Mouse (Mus musculus) bone marrow macrophage, adult 2 months (primary cell): Measurements from ENCODE around the gene Fastkd5. TPM values are rescaled to one million over a fixed set of nuclear protein-coding genes. Genes with fewer than 3 reads are reported as not detected.
A peak's percentile ranks its signal among the peaks of the same experiment; 100 is the strongest.
"Not testable (repeated sequence)": the region's sequence is repeated elsewhere in the genome, so short reads cannot be mapped to it uniquely, and the experiment has no call there.

Experiments
- H3K27ac ChIP-seq: 2 replicates; pipeline ENCODE4 v1.5.1; 2012; ENCODE audit warnings: low read depth, low read length; ENCODE audit not compliant: insufficient read depth
- H3K4me1 ChIP-seq: 2 replicates; pipeline ENCODE4 v1.6.1; 2012; ENCODE audit warnings: low read length; ENCODE audit not compliant: control insufficient read depth, insufficient read depth
- H3K4me3 ChIP-seq: 2 replicates; pipeline ENCODE4 v1.5.1; 2012; ENCODE audit warnings: mild to moderate bottlenecking, low read length, moderate library complexity; ENCODE audit not compliant: insufficient read depth
- CTCF ChIP-seq: IDR thresholded peaks from 2 replicates; pipeline ENCODE4 v1.5.1; 2012; ENCODE audit warnings: low read depth, mild to moderate bottlenecking, low read length, moderate library complexity
- POLR2A ChIP-seq: IDR thresholded peaks from 2 replicates; pipeline ENCODE4 v1.6.1; 2012; ENCODE audit warnings: mild to moderate bottlenecking, low read depth, low read length, borderline replicate concordance
- polyA plus RNA-seq: library from polyadenylated mRNA; stranded (reverse); fragments of >200 nt; gene quantifications from 2 replicates; pipeline ENCODE4 v1.2.4, GENCODE M21; 2012; ENCODE audit not compliant: missing spikeins, insufficient read depth, insufficient read length

Fastkd5 gene
- polyA plus RNA-seq, 1 experiment, result 6.1 TPM

- TF ChIP-seq POLR2A (no peak), CTCF (no peak)
- Histone ChIP-seq H3K27ac (no peak overlapping the region), H3K4me3 (no peak overlapping the region), H3K4me1 (no peaks in the 10 kb centered on the region)
These were observed 23.9 kb upstream of the Fastkd5 start for GRCm38 (mm10) chr2:130653760-130654159.

GRCm38 (mm10) chr2:130653303-130653702, 23.5 kb upstream of the Fastkd5 start:
- TF ChIP-seq POLR2A (no peak), CTCF (no peak)
- Histone ChIP-seq H3K4me1 (no peaks in the 10 kb centered on the region), H3K4me3 (no peak overlapping the region), H3K27ac (no peak overlapping the region)

DNA sequence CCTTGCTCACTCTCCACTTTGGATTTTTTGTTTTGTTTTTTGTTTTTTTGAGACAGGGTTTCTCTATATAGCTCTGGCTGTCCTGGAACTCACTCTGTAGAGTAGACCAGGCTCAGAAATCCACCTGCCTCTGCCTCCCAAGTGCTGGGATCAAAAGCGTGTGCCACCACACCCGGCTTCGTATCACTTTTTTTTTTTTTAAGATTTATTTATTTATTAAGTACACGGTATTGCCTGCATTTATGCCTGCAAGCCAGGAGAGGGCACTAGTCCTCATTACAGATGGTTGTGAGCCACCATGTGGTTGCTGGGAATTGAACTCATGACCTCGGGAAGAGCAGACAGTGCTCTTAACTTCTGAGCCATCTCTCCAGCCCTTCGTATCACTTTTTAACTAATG, 19.2 kb upstream of the Fastkd5 start:
- H3K4me3 ChIP-seq, H3K4me1 ChIP-seq, H3K27ac ChIP-seq: not testable (repeated sequence)

GRCm38 (mm10) chr2:130645198-130645597, 15.4 kb upstream of the Fastkd5 start:
- peaks cover 6% of the 10 kb centered on the region for H3K4me1 ChIP-seq
- H3K27ac ChIP-seq, result no peak overlapping the region
- TF ChIP-seq CTCF, result no peak
- no peak overlapping the region for H3K4me3 ChIP-seq

DNA sequence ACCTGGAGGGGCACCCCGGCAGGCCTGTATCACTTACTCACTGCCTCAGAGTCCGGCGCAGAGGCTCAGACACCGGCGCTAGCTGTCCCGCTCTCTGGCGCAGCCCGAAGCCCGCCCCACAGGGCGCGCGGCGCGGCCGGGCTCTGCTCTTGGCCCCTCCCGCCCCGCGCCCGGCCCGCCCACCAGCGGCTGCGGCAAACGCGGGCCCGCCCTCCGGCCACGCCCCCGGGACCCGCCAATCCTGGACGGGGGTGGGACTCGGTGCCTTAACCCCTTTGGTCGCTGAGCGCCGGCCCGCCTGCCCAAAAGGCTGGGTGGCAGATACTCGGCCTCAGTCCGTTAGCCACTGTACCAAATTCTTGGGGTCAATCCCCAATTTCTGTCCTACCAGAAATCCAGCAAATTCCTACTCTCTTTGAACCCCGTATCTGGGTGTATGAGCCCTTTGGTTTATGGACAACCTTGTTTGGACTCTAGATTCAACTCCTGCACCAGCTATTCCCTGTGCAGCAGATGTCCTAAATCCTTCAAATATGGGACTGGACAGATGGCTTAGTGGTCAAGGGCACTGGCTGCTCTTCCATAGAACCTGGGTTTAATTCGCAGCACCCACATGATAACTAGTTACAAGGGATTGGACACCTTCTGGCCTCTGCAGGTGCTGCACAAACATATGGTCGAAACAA, 13.0 kb upstream of the Fastkd5 start, which contains the start of gene Lzts3:
Lzts3 (minus strand) TSS at position 120 of the 686 bp plus-strand sequence.
- TF ChIP-seq CTCF (no peak), POLR2A (no peak)
- Histone ChIP-seq H3K4me1 (peaks cover 6% of the 10 kb centered on the region), H3K27ac (no peak within 1 kb of the TSS), H3K4me3 (peak within 1 kb of the TSS; percentile 78)

DNA sequence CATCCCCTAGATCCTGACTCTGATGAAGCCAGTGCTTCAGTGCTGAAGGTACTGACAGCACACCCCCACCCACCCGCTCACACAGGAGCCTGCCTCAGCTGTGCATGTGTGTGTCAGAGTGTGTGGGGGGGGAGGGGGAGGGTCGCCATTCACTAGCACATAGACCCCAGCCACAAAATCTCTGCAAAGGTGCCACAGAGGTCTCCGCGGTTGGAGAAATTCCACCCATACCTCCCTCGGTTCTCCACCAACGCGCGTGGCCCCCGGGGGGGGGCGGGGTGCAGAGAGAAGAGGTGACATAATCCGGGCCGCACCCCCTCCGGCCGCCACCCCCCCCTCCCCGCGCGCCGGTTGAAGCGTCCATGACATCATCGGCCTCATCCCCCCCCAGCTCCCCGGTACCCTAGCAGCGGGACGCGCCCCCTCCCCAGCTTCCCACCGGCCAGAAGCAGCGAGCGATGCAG, 12.4 kb upstream of the Fastkd5 start:
- H3K4me1 ChIP-seq, result peaks cover 6% of the 10 kb centered on the region
- H3K27ac ChIP-seq, result no peak overlapping the region
- TF ChIP-seq POLR2A (no peak), CTCF (no peak)
- H3K4me3 ChIP-seq, result peak overlapping the region; percentile 78

GRCm38 (mm10) chr2:130641351-130642025, 11.7 kb upstream of the Fastkd5 start:
- Histone ChIP-seq H3K4me3 (no peak overlapping the region), H3K4me1 (peaks cover 6% of the 10 kb centered on the region), H3K27ac (no peak overlapping the region)
- TF ChIP-seq POLR2A (no peak), CTCF (no peak)

- peaks cover 6% of the 10 kb centered on the region for H3K4me1 ChIP-seq
- no peak overlapping the region for H3K4me3 ChIP-seq
- TF ChIP-seq CTCF, result no peak
- TF ChIP-seq POLR2A, result no peak
- H3K27ac ChIP-seq, result no peak overlapping the region
These were observed 9.4 kb upstream of the Fastkd5 start for GRCm38 (mm10) chr2:130639276-130639675.

- Histone ChIP-seq H3K4me3 (no peak overlapping the region), H3K27ac (no peak overlapping the region), H3K4me1 (peaks cover 3% of the 10 kb centered on the region)
- no peak for TF ChIP-seq CTCF
- TF ChIP-seq POLR2A, result no peak
These were observed 8.3 kb upstream of the Fastkd5 start for GRCm38 (mm10) chr2:130638101-130638611.

- no peak overlapping the region for H3K27ac ChIP-seq
- no peak for TF ChIP-seq CTCF
- TF ChIP-seq POLR2A, result no peak
- no peak overlapping the region for H3K4me3 ChIP-seq
These were observed 6.0 kb upstream of the Fastkd5 start for GRCm38 (mm10) chr2:130635847-130636246.

More at GRCm38 (mm10) chr2:130635847-130636246, 6.0 kb upstream of the Fastkd5 start:
- peaks cover 4% of the 10 kb centered on the region for H3K4me1 ChIP-seq
